Mouse (Mus musculus) olfactory bulb, adult 2 months (tissue): ENCODE measurements around the gene Ptprn2.

ENCODE experiments used
- CTCF ChIP-seq: fragments of 200-500 bp; IDR thresholded peaks from 2 replicates; pipeline ENCODE4 v1.5.1; 2012; ENCODE audit warnings: low read depth, mild to moderate bottlenecking, low read length, moderate library complexity; ENCODE audit not compliant: insufficient read depth
- POLR2A ChIP-seq: fragments of 200-500 bp; IDR thresholded peaks from 2 replicates; pipeline ENCODE4 v1.6.1; 2012; ENCODE audit warnings: mild to moderate bottlenecking, low read depth, low read length, moderate library complexity; ENCODE audit not compliant: insufficient read depth

GRCm38 (mm10) chr12:116485591-116486403, at the start of gene Ptprn2:
- peak; percentile 28; the same call in 1 of the 2 replicates for TF ChIP-seq POLR2A
- TF ChIP-seq CTCF, result no peak
